Mouse (Mus musculus) ES-Bruce4 (cell line): ENCODE results near the gene Ces1f.

Experiments used
- CTCF ChIP-seq: IDR thresholded peaks from one replicate; pipeline ENCODE4 v1.8.1; 2011; ENCODE audit warnings: low read depth, low read length
- EP300 ChIP-seq: IDR thresholded peaks from 2 replicates; pipeline ENCODE4 v1.6.1; 2011; ENCODE audit warnings: low read depth, low read length; ENCODE audit not compliant: insufficient read depth
- POLR2A ChIP-seq: IDR thresholded peaks from one replicate; pipeline ENCODE4 v1.8.1; 2011; ENCODE audit warnings: low read length; ENCODE audit not compliant: insufficient read depth

DNA sequence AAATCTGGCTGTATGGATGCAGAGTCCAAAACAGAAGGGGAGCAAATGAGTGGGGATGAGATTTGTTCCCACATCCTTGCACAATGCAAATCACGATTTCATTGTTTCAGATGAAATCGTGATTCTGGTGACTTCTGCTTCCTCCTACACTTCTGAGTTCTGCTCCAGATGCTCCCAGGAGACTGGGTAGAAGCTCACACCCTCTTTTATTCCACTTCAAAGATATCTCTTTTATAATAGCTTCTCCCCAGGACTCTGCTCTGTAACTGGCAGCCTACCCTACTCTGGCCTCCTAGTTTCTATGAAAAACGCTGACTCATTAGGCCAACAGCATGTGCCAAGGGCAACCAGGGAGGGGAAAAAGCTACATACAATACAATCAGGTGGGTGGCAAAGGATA lies 6.2 kb downstream of the Ces1f start:
- TF ChIP-seq POLR2A (no peak), CTCF (no peak), EP300 (no peak)
